Comparison of ENCODE assay signal across 8 mouse cellular contexts in the genomic region with DNA sequence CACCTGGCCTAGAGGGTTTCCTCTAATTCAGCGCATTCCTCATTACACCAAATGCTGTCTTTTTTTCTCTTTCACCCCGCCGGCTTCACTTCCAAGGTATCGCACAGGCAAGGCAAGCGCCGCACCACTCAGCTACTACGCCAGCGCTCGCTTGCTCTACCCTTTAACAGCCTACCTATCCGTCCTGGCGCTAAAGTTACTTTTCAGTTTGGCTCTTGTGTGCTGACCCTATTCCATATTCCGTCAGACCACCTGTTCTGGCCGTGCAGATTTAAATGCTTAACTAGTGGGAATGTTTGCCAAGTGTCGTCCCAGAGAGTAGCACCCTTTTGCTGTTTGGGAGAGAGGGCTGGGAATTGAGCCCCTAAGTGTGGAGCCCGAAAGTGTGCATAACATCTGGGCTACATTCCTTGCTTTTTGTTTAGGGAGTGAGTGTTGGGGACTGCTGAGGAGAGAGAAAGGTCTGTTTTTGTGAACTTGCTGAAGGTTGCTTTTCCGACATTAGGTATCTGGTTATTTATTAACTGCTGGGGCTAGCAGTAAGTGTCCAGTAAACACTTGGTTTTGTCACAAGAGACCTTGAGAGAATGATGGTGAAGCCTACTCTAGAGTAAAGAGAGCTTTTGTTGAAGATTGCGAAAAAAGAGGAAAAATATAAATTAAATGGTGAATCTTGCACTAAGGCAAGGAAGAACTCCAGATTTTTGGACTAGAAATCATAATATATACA. TPM values are rescaled to one million over a fixed set of nuclear protein-coding genes. Genes with fewer than 3 reads are reported as not detected.
DNase-seq lines count a peak whose midpoint lies in the region; ATAC-seq and TF ChIP-seq lines count a peak whose summit lies in the region.

No protein-coding gene starts in this region.

- H3K9me3 ChIP-seq in heart, embryonic 12.5 days (replicated peaks): no peaks in the 10 kb centered on the region
- no peaks in the 10 kb centered on the region for H3K9me3 ChIP-seq in kidney, postnatal 0 days (replicated peaks; ENCODE audit: low read length)
- H3K9me3 ChIP-seq in megakaryocyte, embryonic 14.5 days: peaks cover 6% of the 10 kb centered on the region; the same call in 1 of the 2 replicates
- no peaks in the 10 kb centered on the region for H3K9me3 ChIP-seq in stomach, postnatal 0 days (ENCODE audit: control insufficient read depth, low read length)

- 8% methylated on average over 17 of the region's 17 CpGs for WGBS in heart, embryonic 12.5 days
- WGBS in kidney, postnatal 0 days: 6% methylated on average over 17 of the region's 17 CpGs
- 8% methylated on average over 17 of the region's 17 CpGs for WGBS in stomach, postnatal 0 days

- TF ChIP-seq EP300 in stomach, postnatal 0 days (optimal IDR thresholded peaks at IDR 0.05): no peak

- peak overlapping the region; percentile 80 for H3K9ac ChIP-seq in heart, embryonic 12.5 days
- H3K9ac ChIP-seq in kidney, postnatal 0 days (ENCODE audit: low read depth, low read length): peak overlapping the region; percentile 66
- peak overlapping the region; percentile 74 for H3K9ac ChIP-seq in stomach, postnatal 0 days (ENCODE audit: low read length)

- TF ChIP-seq CTCF in kidney, postnatal 0 days (IDR thresholded peaks at IDR 0.05; ENCODE audit: low read depth): no peak
- no peak for TF ChIP-seq CTCF in stomach, postnatal 0 days (IDR thresholded peaks at IDR 0.05; ENCODE audit: low read depth)

- H3K4me2 ChIP-seq in heart, embryonic 12.5 days: peak overlapping the region; percentile 98
- peak overlapping the region; percentile 94 for H3K4me2 ChIP-seq in kidney, postnatal 0 days (ENCODE audit: low read length)
- H3K4me2 ChIP-seq in stomach, postnatal 0 days (replicated peaks; ENCODE audit: low read depth): peak overlapping the region; percentile 98

- H3K27me3 ChIP-seq in heart, embryonic 12.5 days (replicated peaks): no peaks in the 10 kb centered on the region
- H3K27me3 ChIP-seq in kidney, postnatal 0 days (ENCODE audit: insufficient read depth, low read length): no peaks in the 10 kb centered on the region
- no peaks in the 10 kb centered on the region for H3K27me3 ChIP-seq in megakaryocyte, embryonic 14.5 days (replicated peaks)
- H3K27me3 ChIP-seq in stomach, postnatal 0 days (ENCODE audit: control insufficient read depth, insufficient read depth, low read length): no peaks in the 10 kb centered on the region

- peak; percentile 18 to 33 for DNase-seq in CD8-positive naive resting alpha-beta T cell, adult 2 months (ENCODE audit: low read depth in 2 of 2, low spot score in 2 of 2)
- peak; percentile 10 for DNase-seq in adipocyte (ENCODE audit: low spot score)
- DNase-seq in kidney, postnatal 0 days (ENCODE audit: low spot score): peak; percentile 40
- peak; percentile 34 for DNase-seq in stomach, postnatal 0 days (ENCODE audit: low spot score)
- DNase-seq in frontal cortex, postnatal 36 days (ENCODE audit: low spot score in 2 of 2): no peak
- DNase-seq in gastrocnemius, postnatal 4 days (ENCODE audit: low spot score in 2 of 2): no peak

- no peaks in the 10 kb centered on the region for H3K36me3 ChIP-seq in heart, embryonic 12.5 days
- no peaks in the 10 kb centered on the region for H3K36me3 ChIP-seq in kidney, postnatal 0 days (ENCODE audit: insufficient read depth, low read length)
- no peaks in the 10 kb centered on the region for H3K36me3 ChIP-seq in megakaryocyte, embryonic 14.5 days (replicated peaks; ENCODE audit: low read length)
- no peaks in the 10 kb centered on the region for H3K36me3 ChIP-seq in stomach, postnatal 0 days (ENCODE audit: control insufficient read depth, insufficient read depth, low read length)

- H3K4me1 ChIP-seq in heart, embryonic 12.5 days (replicated peaks): peaks cover 9% of the 10 kb centered on the region
- H3K4me1 ChIP-seq in kidney, postnatal 0 days (replicated peaks; ENCODE audit: insufficient read depth, low read length): peaks cover 7% of the 10 kb centered on the region; the same call in 1 of the 2 replicates
- H3K4me1 ChIP-seq in megakaryocyte, embryonic 14.5 days: peaks cover 53% of the 10 kb centered on the region
- H3K4me1 ChIP-seq in stomach, postnatal 0 days (replicated peaks; ENCODE audit: control insufficient read depth, insufficient read depth): no peaks in the 10 kb centered on the region

- peak overlapping the region; percentile 71 for H3K4me3 ChIP-seq in heart, embryonic 12.5 days
- peak overlapping the region; percentile 63 for H3K4me3 ChIP-seq in kidney, postnatal 0 days (replicated peaks; ENCODE audit: low read depth, low read length)
- H3K4me3 ChIP-seq in megakaryocyte, embryonic 14.5 days (replicated peaks): peak overlapping the region; percentile 97
- peak overlapping the region; percentile 57 for H3K4me3 ChIP-seq in stomach, postnatal 0 days (ENCODE audit: low read depth, low read length)

- ATAC-seq in heart, embryonic 12.5 days (ENCODE audit: insufficient number of reproducible peaks, low FRiP score): no peak
- no peak for ATAC-seq in kidney, postnatal 0 days (replicated peaks; ENCODE audit: low FRiP score, low read depth)
- ATAC-seq in stomach, postnatal 0 days (ENCODE audit: low FRiP score, low TSS enrichment): no peak

- H3K27ac ChIP-seq in heart, embryonic 12.5 days (ENCODE audit: poor library complexity, severe bottlenecking): no peak overlapping the region
- H3K27ac ChIP-seq in kidney, postnatal 0 days: peak overlapping the region; percentile 92
- H3K27ac ChIP-seq in stomach, postnatal 0 days (replicated peaks): 0 out of 2 replicates have a peak overlapping the region, but pooled peaks have one; percentile 41

RNA-seq across cellular contexts. Expression of a gene that starts 1.2 kb away (rescaled TPM):
- polyA plus RNA-seq in heart, embryonic 12.5 days (2016; fragmentation: Nextera tagmentation; extraction: Ambion mirVana): 48.0 and 48.6 TPM in 2 replicates
- polyA plus RNA-seq in kidney, postnatal 0 days (2015; fragmentation: Nextera tagmentation; extraction: Ambion mirVana): 94.0 and 106 TPM in 2 replicates
- polyA plus RNA-seq in megakaryocyte, embryonic 14.5 days (2012; ENCODE audit: insufficient read depth, low replicate concordance): 30.6 and 61.4 TPM in 2 replicates
- 28.9 and 29.6 TPM in 2 replicates for polyA plus RNA-seq in stomach, postnatal 0 days (2015; fragmentation: Nextera tagmentation; extraction: Ambion mirVana)
- total RNA-seq in gastrocnemius, postnatal 4 days (2021): 10 to 100 TPM; 22.9 to 25.5 TPM

RNA-seq across cellular contexts. Expression of a gene that starts 9.7 kb away (rescaled TPM):
- polyA plus RNA-seq in heart, embryonic 12.5 days (2016; fragmentation: Nextera tagmentation; extraction: Ambion mirVana): 0.15 and 0.23 TPM in 2 replicates
- 0.08 and 0.19 TPM in 2 replicates for polyA plus RNA-seq in kidney, postnatal 0 days (2015; fragmentation: Nextera tagmentation; extraction: Ambion mirVana)
- polyA plus RNA-seq in megakaryocyte, embryonic 14.5 days (2012; ENCODE audit: insufficient read depth, low replicate concordance): not detected in 2 replicates
- polyA plus RNA-seq in stomach, postnatal 0 days (2015; fragmentation: Nextera tagmentation; extraction: Ambion mirVana): not detected in 2 replicates
- not detected for total RNA-seq in gastrocnemius, postnatal 4 days (2021)

Comparison
In these comparisons a context has a peak if more than half of its experiments do, and no peak if none do; other contexts are left out.
1. DNase-seq: peak in CD8-positive naive resting alpha-beta T cell, adult 2 months (2 of 2), adipocyte (single experiment), kidney, postnatal 0 days (single experiment) and stomach, postnatal 0 days (single experiment); none in frontal cortex, postnatal 36 days (0 of 2) and gastrocnemius, postnatal 4 days (0 of 2).
2. Peak in every context shown above with its lines, with median percentiles within 50 percentile points of each other: H3K4me2 ChIP-seq, H3K4me3 ChIP-seq and H3K9ac ChIP-seq.